Comparison of ENCODE assay signal across 8 mouse cellular contexts in the genomic region with DNA sequence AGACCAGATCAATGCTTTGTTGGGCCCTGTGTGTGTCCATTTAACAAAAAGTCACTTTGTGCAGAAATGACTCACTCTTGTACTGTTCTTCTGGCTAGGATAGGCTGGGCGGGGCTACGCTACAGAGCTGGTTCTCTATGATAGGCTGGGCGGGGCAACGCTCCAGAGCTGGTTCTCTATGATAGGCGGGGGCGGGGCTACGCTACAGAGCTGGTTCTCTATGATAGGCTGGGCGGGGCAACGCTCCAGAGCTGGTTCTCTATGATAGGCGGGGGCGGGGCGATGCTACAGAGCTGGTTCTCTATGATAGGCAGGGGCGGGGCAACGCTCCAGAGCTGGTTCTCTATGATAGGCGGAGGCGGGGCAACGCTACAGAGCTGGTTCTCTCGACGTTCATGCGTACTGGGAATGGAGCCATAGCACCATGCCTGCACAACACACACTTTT.
A peak's percentile ranks its signal among the peaks of the same experiment; 100 is the strongest.
DNase-seq lines count a peak whose midpoint lies in the region; ATAC-seq lines count a peak whose summit lies in the region.
"Not testable (repeated sequence)": the region's sequence is repeated elsewhere in the genome, so short reads cannot be mapped to it uniquely, and the experiment has no call there.

No protein-coding gene starts in this region.

- peak; percentile 90 for DNase-seq in ES-E14 (ENCODE audit: low read depth, low spot score)
- DNase-seq in c-Kit-positive CD71-positive TER-119-negative erythroid progenitor cells, embryonic 14.5 days (ENCODE audit: low read depth): peak; percentile 19
- peak; percentile 69 for DNase-seq in forebrain, embryonic 11.5 days (ENCODE audit: low spot score)
- DNase-seq in hindbrain, embryonic 11.5 days (ENCODE audit: low spot score): peak; percentile 76
- DNase-seq in layer of hippocampus, adult 9-11 months: peak; percentile 51
- DNase-seq in neural tube, embryonic 11.5 days (ENCODE audit: low spot score): peak; percentile 68
- peak; percentile 57 for DNase-seq in testis, postnatal 10 days (ENCODE audit: low spot score)

- not testable (repeated sequence) for H3K27me3 ChIP-seq in forebrain, embryonic 11.5 days (ENCODE audit: control insufficient read depth, insufficient read depth, low read length); hindbrain, embryonic 11.5 days (ENCODE audit: control insufficient read depth, insufficient read depth, low read length); neural tube, embryonic 11.5 days (ENCODE audit: control insufficient read depth, insufficient read depth, low read length)

- in situ Hi-C loops in ES-E14 (cut with MboI; ENCODE audit: low sequenced_read_pairs in 2 of 2, unreplicated experiment in 2 of 2): loop anchor here in 1 of 2 experiments (10.0 kb wide), 1 partner anchor 364 kb away; no protein-coding TSS in a partner anchor

- not testable (repeated sequence) for H3K4me2 ChIP-seq in forebrain, embryonic 11.5 days (ENCODE audit: low read depth, low read length, severe bottlenecking); hindbrain, embryonic 11.5 days (replicated peaks; ENCODE audit: low read depth, low read length); neural tube, embryonic 11.5 days (ENCODE audit: low read depth)

- not testable (repeated sequence) for H3K4me3 ChIP-seq in ES-E14 (ENCODE audit: insufficient read depth in 1 of 2, low read depth in 1 of 2, low read length in 2 of 2, poor library complexity in 1 of 2, severe bottlenecking in 1 of 2); forebrain, embryonic 11.5 days (ENCODE audit: low read depth, low read length); hindbrain, embryonic 11.5 days (ENCODE audit: low read depth, low read length); neural tube, embryonic 11.5 days (ENCODE audit: low read depth, low read length)

- 31% methylated on average over 20 of the region's 20 CpGs for WGBS in forebrain, embryonic 11.5 days
- 36% methylated on average over 20 of the region's 20 CpGs for WGBS in hindbrain, embryonic 11.5 days
- WGBS in neural tube, embryonic 11.5 days: 28% methylated on average over 20 of the region's 20 CpGs

- not testable (repeated sequence) for H3K27ac ChIP-seq in ES-E14 (ENCODE audit: insufficient read depth, low read depth, low read length, poor library complexity, severe bottlenecking); forebrain, embryonic 11.5 days (ENCODE audit: low read depth, low read length); hindbrain, embryonic 11.5 days (ENCODE audit: low read depth, low read length); neural tube, embryonic 11.5 days (ENCODE audit: low read depth, low read length)

- H3K9me3 ChIP-seq in ES-E14 (ENCODE audit: control insufficient read depth, insufficient read depth, low read depth, low read length); forebrain, embryonic 11.5 days (ENCODE audit: control insufficient read depth, low read length); hindbrain, embryonic 11.5 days (ENCODE audit: control insufficient read depth, low read length); neural tube, embryonic 11.5 days (ENCODE audit: control insufficient read depth, low read length): not testable (repeated sequence)

- H3K4me1 ChIP-seq in ES-E14 (ENCODE audit: control insufficient read depth in 2 of 2, insufficient read depth in 2 of 2, low read length in 2 of 2, poor library complexity in 1 of 2); forebrain, embryonic 11.5 days (replicated peaks; ENCODE audit: control insufficient read depth, insufficient read depth, low read length); hindbrain, embryonic 11.5 days (replicated peaks; ENCODE audit: control insufficient read depth, insufficient read depth, low read length); neural tube, embryonic 11.5 days (ENCODE audit: control insufficient read depth, insufficient read depth, low read length): not testable (repeated sequence)

- ATAC-seq in forebrain, embryonic 11.5 days (replicated peaks; ENCODE audit: low FRiP score): peak; percentile 58
- peak; percentile 53; the same call in 1 of the 2 replicates for ATAC-seq in hindbrain, embryonic 11.5 days (ENCODE audit: low FRiP score)
- ATAC-seq in megakaryocyte, adult 5-6 weeks (ENCODE audit: poor library complexity, severe bottlenecking): peak; percentile 63
- peak; percentile 51 for ATAC-seq in neural tube, embryonic 11.5 days (ENCODE audit: insufficient read depth, low FRiP score, low TSS enrichment)

- not testable (repeated sequence) for H3K36me3 ChIP-seq in ES-E14 (ENCODE audit: control insufficient read depth, insufficient read depth, low read length, poor library complexity, severe bottlenecking); forebrain, embryonic 11.5 days (ENCODE audit: control insufficient read depth, insufficient read depth, low read length); hindbrain, embryonic 11.5 days (ENCODE audit: control insufficient read depth, insufficient read depth, low read length); neural tube, embryonic 11.5 days (ENCODE audit: control insufficient read depth, insufficient read depth, low read length)

- H3K9ac ChIP-seq in ES-E14 (ENCODE audit: insufficient read depth, low read depth, low read length, poor library complexity, severe bottlenecking); forebrain, embryonic 11.5 days (ENCODE audit: low read length); hindbrain, embryonic 11.5 days (ENCODE audit: low read depth, low read length); neural tube, embryonic 11.5 days (ENCODE audit: low read length): not testable (repeated sequence)

Comparison
In these comparisons a context has a peak if more than half of its experiments do, and no peak if none do; other contexts are left out.
1. DNase-seq: peak in every context shown above with its lines; median percentile 90 in ES-E14; 76 in hindbrain, embryonic 11.5 days; 69 in forebrain, embryonic 11.5 days; 68 in neural tube, embryonic 11.5 days; 57 in testis, postnatal 10 days; 51 in layer of hippocampus, adult 9-11 months; 19 in c-Kit-positive CD71-positive TER-119-negative erythroid progenitor cells, embryonic 14.5 days.